Mouse (Mus musculus): ENCODE measurements around the gene Atxn1l. TPM values are rescaled to one million over a fixed set of nuclear protein-coding genes. Genes with fewer than 3 reads are reported as not detected.

Gene Atxn1l
- total RNA-seq, 2 experiments from 2014 or later, result 36.1 to 41.2 TPM

DNA sequence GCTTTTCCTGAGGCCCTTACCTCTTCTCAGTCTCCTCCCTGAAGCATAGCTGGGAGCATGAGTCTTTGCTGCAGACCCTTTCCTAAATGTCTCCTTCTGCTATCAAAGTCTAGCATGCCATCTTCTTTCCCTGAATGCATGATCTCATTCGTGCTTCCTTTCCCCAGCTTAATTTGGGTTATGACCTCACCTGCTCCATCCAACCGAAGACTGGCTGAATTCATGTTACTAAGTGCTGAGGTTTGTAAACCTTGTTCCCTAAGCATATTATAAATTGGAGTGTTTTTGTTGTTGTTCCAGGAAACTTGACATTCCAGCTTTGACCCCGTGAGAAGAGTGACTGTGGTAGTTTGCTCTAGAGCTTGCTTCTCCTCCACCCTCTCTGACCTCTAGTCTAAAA lies 3.5 kb downstream of the Atxn1l start:
- DNase-seq (ENCODE audit: low spot score in 2 of 2), result no peak

DNA sequence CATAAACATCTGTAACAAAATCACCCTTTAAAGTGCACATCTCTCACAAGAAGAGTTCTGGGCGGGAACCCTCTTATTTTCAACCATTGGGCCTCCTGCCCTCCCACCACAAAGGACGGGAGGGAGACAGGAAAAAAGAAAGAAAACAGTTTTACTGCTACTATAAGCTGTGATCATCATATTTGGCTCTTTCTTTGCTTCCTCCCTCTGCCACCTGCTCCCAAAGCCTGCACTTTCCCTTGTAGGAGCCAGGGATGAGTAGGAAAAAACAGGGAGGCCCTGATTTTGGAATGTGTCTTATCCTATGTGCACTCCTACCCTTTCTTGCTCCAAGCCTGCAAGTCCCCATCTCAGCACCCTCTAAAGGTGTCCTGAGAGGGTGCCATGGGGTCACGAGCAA lies 6.5 kb downstream of the Atxn1l start:
- DNase-seq (ENCODE audit: low spot score in 2 of 2), result no peak

DNA sequence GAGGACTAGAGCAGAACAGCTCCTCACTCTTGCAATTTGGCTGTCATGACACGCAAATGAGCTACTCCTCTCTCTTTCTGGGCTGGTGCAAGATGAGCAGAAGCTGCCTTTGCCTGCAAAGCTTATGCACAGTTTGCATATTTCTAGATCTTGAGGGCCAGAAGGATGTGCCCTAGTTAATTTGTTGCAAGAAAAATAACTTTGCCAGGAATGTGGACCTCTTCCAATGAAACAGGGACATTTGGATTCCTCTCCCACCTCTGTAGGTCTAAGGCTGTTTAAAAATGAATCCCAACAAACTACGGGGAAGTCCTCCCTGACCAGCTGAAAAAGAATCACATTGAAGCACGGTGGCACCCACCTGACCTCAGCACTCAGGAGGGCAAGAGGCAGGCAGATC lies 12.4 kb downstream of the Atxn1l start:
- no peak for DNase-seq (ENCODE audit: low spot score in 2 of 2)

DNA sequence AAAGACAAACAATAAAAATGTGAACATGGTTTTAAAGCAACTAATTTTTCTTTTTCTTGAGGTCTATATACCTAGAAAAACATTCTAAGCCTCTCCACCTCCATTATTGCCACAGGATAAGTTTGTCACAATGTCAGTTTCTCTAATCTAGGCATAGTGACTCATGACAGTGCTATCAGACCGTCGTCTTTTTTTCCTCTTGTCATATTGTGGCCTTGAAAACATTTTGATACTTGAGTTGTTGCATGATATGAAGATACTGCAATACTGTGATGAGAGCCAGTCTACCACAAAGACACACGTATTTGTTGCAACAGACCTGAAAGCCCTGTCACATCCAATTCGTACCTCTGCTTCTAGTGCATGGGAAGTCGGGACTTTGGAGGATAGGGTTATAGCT lies 22.6 kb downstream of the Atxn1l start:
- DNase-seq (ENCODE audit: low spot score in 2 of 2), result no peak

DNA sequence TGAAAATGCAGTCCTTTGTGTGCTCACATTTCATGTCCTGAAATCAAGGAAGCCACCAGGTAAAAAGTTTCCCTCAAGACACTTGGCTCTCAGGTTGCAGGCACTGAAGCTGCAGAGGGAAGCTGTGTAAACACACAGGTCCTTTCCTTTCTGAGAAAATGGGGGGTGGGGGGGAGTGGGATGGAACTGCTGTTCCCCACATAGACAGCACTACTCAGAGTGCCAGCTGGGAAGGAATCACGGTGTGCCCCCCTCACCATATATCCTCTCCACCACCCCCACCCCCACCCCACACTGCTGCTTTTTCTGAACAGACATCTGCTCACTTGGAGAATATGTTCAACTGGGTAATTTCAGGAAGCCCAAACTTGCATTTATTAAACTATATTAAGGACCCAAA lies 25.0 kb downstream of the Atxn1l start:
- DNase-seq (ENCODE audit: low spot score in 2 of 2), result no peak

DNA sequence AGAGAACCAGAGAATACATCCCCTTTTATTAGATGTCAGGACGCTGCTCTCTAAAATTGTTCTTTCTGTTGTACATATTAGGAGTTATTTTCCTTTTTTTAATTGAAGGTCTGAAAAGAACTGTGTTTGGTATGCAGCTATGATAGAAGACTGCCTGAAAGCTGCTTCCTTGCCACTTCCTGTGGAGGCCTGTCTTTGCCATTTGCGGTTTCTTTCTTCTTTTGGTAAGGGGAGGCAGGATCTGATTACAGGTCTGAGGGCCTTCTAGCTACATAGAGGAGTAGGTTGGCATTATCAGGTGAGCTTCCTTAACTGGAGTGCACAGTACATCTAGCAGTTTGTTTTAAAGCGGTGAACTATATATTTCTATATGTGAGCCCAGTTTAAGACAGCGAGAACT lies 29.6 kb downstream of the Atxn1l start:
- no peak for DNase-seq (ENCODE audit: low spot score in 2 of 2)

DNA sequence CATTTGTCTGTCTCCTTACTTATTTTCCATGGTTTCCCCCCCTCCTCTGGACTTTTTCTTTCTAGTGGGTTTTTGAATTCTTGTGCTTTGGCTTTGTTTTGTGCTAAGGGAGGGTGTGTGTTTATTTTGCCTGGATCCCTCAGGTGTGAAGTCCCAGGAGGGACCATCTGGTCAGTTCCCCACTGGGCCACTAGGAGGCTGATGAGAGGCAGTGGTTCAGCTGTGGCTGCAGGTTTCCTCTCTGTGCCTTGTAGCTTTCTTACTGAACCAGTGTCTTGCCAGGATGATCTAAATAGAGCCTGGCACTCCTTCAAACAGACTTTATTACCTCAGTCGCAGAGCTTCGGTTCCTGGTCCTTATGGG lies 30.7 kb downstream of the Atxn1l start:
- DNase-seq (ENCODE audit: low spot score in 2 of 2), result peak; percentile 72

DNA sequence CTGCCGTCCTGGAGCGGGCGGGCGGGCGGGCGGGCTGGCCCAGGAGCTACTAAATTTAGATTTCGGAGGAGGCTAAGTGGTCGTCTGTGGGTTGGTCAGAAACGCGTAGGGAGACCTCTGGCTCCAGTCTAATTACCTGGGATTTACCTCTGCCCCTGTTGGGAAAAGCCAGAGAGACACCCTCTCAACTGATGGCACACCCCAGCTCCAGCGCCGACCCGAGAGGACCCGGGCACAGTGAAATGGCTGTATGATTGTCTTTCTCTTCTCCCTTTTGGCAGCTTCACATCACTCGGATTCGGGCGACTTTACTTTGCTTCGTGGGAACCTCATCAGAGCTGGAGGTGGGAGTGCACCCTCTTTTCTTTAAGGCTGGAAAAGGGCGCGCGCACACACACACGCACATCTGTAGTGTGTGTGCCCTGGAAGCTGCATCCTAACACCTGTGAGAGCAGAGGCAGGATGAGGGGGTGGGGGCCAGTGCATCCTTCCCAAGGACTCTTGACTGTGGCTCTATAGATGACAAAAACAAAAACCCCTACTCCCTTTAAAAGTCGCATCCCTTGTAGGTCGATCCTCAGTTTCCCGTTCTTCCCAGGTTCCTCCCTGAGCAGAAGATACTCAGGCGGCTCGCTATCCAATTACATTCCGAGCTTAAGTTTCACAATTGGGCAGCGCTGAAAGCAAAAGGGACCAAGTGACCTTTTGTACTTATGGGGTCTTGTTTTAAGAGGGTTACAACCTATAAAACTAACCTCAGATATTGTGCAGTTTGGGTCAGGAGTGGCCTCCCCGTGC lies 31.3 kb downstream of the Atxn1l start:
- peak in 1 of 2 experiments; percentile 15 for DNase-seq (ENCODE audit: low spot score in 2 of 2)

DNA sequence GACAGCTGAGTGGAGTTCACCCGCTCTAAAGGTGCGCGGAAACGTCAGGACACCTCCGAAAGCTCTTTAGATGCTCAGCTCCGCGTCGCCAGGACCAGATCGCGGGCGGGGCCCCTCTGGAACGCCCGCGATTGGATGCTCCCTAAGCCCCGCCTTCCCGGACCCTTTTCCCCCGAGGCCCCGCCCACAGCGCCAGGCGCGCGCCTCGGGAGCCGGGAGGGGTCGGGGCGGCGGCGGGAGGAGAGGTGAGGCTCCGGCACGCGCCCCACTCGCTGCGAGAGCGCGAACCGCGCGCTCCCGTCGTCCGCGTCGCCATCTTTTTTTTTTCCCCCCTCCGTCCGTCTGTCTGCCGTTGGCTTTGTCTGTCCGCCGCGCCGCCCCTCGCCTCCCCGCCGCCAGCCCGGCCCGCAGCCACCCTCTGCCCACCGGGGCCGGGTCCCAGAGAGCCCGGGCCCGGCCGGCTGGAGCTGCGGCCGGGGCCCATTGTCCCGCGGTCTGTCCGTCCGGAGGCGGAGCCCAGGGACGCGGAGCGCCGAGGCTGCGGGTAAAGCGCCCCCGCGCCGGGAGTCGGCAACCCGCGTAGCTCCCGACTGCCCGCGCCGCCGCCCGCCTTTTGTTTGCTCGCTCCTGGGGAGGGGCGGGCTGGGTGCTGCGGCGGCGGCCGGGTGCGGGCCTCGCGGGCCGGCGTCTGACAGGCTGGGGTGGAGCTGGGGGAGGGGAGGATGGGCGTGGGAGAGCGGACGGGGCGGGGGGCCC lies 32.0 kb downstream of the Atxn1l start, which contains the start of gene Zfp821:
Gene Zfp821 (plus strand): TSS at position 227 of the 756 bp plus-strand sequence.
- peak; percentile 92 to 94 for DNase-seq (ENCODE audit: low spot score in 2 of 2)

DNA sequence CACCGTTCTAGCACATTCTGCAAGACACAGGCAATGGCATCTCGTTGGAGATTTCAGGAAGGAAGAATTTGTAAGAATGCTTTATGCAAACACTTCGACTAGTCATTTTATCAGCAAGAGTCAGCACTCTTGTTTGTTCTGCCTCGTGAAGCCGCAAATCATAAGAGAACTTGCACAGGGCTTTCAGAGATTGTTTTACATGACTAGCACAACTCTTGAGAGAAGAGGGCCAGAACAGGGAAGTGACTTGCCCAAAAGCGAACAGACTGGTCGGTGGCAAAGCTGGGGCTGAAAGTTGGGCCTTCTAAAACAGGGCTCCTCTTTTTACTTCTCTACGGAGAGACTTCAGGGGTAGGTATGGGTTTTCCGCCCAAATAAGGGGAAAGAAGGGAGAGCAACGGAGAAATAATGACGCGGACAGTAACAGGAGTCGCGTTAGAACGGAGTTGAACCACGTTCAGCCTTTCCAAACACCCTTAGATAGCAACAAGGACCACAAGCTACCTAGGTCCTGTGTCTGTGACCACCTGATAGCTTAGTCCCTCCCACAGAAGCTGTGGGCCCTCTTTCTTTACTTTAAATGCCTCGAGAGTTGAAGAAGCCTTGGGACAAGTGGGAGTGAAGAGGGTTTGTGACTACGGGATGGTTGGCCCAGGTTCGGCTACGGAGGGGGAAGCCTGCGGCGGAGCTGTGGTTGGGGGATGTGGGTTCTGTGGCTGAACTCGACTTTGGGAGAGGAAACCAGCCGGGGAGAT lies 32.8 kb downstream of the Atxn1l start:
- no peak for DNase-seq (ENCODE audit: low spot score in 2 of 2)

DNA sequence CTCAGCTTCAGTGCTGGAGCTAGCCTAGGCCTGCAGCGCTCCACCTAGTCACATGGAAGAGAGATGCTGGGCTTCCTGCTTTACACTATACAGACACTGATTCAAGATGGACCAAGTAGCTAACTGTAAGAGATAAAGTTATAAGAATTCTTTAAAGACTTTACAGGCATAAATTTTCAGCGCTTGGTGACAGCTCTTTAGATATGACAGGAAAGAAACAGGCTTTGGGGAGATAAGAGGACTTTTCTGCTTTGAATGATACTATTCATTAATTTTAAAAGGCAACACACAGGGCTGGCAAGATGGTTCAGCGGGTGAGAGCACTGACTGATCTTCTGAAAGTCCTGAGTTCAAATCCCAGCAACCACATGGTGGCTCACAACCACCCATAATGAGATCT lies 39.1 kb downstream of the Atxn1l start:
- no peak for DNase-seq (ENCODE audit: low spot score in 2 of 2)

DNA sequence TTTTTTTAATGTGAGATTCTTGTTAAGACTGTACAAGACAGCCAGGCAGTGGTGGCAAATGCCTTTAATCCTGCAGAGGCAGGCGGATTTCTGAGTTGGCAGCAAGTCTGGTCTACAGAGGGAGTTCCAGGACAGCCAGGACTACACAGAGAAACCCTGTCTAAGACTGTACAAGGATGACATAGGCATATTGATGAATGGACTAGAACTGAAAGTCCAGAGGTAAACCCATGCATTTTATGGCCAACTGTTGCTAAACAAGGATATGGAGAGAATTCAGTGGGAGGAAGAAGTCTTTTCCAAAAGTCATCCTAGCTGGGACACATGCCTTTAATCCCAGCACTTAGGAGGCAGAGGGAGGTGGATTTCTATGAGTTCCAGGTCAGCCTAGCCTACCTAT lies 39.8 kb downstream of the Atxn1l start:
- DNase-seq (ENCODE audit: low spot score in 2 of 2), result no peak

DNA sequence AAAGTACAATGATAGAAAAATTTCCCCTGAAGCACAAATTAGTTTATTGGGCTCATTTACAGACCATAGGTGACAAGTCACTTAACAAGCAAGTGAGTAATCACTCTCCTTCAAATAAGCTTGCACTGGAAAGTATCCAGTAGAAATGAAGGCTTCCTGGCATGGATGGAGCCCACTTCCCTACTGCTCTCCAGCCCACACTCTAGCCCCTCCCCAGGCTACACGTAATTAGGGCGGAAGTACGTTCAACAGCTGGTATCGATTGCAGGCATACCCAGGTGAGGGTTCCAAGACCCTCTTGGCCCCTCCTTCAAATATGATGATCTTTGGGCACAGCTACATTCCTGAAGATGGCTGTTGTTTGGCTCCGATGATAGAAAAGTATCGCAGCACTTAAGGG lies 43.4 kb downstream of the Atxn1l start:
- no peak for DNase-seq (ENCODE audit: low spot score in 2 of 2)

DNA sequence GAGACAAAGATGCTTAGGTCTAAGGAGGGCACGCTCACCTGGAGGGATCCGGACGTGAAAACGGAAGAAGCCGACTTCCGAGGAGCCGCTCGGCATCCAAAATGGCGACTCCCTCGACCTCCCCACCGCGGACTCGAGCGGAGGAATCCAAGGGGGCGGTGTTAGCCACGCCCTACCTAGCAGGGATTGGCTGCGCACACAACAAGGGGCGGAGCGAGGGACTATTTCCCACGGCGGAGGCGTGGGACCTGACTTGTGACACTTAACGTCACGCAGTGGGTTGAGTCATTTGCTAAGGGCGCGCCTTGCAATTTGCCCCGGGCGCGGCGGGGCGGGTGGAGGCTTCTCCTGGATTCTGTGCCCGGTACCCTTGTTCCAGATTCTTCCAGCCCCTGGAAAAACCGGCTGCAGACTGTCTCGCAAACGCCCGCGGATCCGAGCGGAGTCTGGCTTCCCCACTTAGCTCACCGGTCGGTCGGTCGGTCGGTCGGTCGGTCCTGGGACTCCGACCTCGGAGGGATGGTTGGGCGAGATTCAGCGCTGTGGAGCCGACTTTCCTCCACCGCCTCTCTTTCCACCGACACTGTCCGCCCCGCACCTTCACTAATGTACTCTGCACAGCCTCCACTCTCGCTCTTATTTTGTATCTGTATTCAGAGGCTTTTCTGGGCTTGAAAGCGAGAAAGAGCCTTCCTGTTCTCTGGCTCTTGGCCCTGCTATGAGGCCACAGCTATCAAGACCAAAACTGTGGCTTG lies 44.2 kb downstream of the Atxn1l start, which contains the start of gene Ist1:
Gene Ist1 (minus strand): TSS at position 115 of the 755 bp plus-strand sequence.
- DNase-seq (ENCODE audit: low spot score in 2 of 2), result peak; percentile 97

DNA sequence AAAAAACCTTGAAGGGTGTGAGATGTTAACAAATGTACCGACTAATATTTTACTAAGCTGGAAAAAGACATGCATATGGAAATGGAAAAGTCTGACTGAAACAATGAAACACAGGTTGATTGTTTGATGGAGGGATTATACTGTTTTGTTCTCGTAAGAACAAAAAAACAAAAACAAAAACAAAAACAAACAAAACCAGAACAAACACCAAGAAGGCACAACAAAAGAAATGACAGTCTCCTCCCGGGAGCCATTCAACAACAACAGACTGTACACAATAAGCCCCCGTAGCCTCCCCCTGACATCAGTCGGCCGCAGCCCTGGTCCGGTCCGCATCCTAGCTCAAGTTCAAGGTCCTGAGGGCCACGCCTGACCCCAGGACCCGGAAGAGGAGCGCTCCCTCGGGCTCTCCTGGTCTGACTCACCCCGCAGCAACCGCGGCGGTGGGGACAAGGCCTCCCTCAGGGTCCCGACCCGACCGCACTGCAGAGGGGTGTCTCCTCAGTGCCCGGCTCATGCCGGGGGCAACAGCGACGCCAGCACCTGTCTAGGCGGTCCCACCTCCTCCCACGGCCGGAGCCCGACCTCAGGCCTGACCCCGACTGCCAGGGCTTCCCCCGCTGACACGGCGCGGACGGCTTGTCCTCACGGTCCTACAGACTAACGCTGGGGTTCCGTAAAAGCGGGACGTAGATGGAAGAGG lies 44.9 kb downstream of the Atxn1l start:
- peak in 1 of 2 experiments; percentile 62 for DNase-seq (ENCODE audit: low spot score in 2 of 2)

DNA sequence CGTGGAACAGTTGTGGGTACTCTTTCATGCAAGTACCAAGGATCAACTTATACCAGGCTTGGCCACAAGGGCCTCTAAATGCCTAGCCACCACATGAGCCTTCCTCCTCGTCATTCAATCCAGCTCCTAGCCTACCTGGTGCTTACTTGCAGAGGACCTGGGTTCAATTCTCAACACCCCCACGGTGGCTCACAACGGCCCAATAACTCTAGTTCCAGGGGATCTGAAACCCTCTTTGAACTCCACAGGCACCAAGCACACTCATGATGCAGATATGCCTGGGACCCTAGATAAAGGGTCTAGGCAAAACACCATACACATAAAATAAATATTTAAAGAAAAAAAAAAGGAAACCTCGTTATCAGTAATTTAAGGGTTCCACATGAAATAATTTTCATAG lies 45.8 kb downstream of the Atxn1l start:
- no peak for DNase-seq (ENCODE audit: low spot score in 2 of 2)

DNA sequence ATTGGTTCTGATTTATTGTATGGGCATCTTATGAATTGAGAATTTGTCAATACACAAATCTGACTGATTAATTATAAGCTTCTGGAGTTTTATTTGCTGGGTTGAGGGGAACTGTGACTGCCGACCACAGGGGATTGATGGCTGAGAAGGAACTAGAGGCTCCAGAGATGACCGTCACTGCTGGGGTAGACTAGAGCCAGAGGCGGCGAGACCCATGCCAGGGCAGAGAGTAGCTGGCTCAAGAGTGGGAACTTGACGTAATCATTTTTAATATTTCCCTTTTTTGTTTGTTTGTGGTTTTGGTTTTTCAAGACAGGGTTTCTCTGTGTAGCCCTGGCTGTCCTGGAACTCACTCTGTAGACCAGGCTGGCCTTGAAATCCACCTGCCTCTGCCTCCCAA lies 50.3 kb downstream of the Atxn1l start:
- DNase-seq (ENCODE audit: low spot score in 2 of 2), result no peak

DNA sequence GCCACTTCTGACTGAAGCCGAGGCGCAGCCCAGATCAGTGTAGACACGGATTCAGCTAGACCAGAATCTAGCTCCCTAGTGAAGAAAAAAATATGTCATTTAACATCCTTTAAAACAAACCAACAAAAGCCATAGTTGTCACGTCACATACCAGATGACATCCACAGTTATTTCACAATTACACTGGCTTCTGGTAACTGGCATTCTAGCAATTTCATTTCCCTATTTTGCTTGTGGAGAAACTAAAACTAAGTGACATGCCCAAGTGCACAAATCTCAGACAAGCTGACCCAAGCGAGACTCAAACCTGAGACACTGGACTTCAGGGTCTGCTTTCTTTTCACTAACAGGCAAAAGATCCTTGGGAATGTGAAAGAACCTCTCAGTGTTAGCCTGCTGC lies 55.4 kb downstream of the Atxn1l start:
- no peak for DNase-seq (ENCODE audit: low spot score in 2 of 2)

DNA sequence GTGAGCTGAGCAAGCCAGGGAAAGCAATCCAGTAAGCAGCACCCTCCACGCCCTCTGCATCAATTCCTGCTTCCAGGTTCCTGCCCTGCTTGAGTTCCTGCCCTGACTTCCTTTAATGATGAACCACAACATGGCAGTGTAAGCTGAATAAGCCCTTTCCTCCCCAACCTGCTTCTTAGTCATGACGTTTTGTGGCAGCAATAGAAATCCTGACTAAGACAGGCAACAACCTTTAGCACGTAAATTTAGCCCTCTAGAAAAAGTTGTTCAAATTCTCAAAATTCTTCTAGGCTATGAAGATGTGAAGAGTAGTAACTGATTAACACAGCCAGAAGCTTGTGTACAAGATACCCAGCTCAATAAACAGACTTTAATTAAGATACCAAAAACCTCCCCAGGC lies 56.0 kb downstream of the Atxn1l start:
- DNase-seq (ENCODE audit: low spot score in 2 of 2), result no peak

All from adrenal gland, adult 18-20 months (tissue).